Mouse (Mus musculus): Measurements from ENCODE around the gene Tceal9.

The Tceal9 gene

DNA sequence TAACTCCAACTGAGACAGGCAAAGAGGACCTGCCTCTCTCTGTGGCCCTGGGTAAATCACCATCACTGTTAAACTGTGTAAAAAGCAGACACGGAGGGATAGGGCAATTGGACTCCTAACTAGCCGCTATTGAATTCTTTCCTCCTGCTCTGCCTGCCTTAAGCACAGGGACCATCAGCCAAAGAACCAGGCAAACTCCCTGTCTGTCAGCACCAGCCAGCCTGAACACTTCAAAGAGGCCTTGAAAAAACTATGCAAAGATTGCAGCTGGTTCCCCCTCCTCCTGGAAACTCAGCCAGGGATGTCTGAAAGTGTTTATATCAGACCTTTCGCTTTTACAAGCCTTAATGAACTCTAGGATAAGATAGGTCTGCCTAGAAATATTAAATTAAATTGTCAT, 29.7 kb downstream of the Tceal9 start:
- DNase-seq = no peak

DNA sequence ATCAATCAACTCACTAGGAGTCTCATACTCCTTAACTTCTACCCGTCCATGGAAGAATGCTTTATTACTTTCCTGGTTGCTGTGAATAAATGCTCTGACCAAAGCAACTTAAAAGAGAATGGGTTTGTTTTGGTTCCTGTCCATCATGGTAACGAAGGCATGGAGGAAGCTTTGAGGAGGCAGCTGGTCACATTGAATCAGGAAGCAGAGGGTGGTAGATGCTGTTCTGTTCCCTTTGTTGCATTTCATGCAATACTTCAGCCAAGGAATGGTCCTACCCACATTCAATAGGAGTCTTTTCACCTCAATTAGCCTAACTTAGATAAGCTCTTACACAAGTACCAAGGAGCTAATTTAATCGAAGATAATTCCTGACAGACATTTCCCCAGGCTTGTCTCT, 30.5 kb downstream of the Tceal9 start:
- no peak for DNase-seq

DNA sequence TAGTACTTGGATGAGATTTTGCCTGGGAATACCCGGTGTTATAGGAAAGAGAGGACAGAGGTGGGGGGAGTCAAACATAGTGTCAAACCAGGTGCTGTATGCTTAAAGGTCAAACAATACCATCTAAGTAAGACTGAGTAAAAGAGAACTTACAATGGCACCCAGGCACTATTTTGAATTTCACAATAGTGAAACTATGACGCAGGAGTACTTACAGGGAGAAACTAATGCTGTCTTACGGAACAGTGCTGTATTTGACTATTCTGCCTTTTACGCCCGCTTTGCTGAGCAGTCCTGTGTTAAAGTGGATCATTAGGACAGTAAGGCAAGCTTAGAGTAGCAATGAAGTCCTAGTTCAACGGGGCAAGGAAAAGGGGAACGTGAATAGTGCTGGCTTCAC, 32.7 kb downstream of the Tceal9 start:
- DNase-seq = no peak

DNA sequence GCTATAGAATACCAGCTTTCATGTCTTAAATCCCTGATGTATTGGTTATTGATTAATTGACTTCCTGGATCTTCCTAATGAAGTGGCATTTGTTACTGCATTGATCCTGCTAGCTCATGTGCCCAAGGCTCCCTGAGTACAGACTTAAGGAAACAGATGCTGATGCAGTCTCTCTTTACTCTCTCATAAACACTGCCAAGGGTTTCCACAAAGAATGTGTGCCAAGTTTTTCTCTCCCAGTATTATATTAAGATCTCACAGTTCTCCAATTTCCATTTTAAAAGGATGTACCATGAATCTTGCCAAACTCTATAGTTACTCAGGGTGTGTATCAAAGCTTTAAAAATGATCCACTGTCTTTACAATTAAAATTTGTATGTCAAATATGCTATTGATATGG, 33.5 kb downstream of the Tceal9 start:
- no peak for DNase-seq

DNA sequence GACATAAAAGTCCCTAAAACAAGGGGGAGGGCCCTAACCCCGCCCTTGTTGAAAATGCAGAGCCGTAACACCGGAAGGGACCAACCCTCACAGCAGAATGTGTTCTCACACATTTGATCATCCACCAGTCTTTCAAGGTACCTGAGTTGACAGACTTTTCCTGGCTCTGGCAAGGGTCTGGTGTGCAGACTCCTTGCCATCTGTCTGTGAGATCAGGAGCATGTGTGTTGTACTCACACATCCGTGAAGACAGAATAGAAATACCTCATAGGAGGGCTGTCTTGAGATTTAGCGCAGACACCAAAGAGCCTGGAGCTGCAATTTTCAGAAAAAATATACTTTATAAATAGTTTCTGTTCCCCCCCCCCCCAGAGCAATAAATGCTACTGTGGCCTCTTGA, 34.5 kb downstream of the Tceal9 start:
- no peak for DNase-seq

DNA sequence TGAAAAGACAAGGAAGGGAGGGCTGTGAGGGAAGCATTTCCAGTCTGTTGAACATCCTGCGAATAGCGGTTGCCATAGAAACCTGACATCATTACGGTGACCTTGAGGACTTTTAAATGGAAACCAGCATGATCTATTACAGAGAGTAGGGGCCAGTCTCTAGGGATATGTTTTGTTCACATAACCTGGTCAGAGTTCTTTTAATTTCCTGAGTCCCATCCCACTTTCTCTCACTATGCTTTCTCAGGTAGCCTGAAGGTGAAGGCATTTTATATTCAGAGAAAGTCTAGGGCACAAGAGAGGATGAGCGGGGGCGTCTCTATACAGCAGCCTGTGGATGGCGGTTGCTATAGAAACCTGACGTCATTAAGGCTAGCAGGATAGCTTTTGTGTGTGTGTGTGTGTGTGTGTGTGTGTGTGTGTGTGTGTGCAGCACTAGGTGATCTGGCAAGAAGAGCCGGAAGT, 46.0 kb downstream of the Tceal9 start:
- peak; percentile 47 for DNase-seq

Measured in right cerebral cortex, postnatal 14 days (tissue).